Mouse (Mus musculus) heart, adult 18-20 months (tissue): ENCODE results near the gene Slc4a1. TPM values are rescaled to one million over a fixed set of nuclear protein-coding genes. Genes with fewer than 3 reads are reported as not detected.
A peak's percentile ranks its signal among the peaks of the same experiment; 100 is the strongest.

ENCODE experiments used
- DNase-seq, 2 experiments: peaks; one replicate each; pipeline ENCODE4 v3.0.0; 2021 to 2022; ENCODE audit warnings: mixed read lengths in 1 of 2
- total RNA-seq, 2 experiments: library from RNA; stranded (reverse); gene quantifications; 2 replicates each; pipeline ENCODE4 v1.2.3; 2021

Slc4a1 gene
- total RNA-seq, 2 experiments from 2014 or later: 1.4 to 2.3 TPM

GRCm38 (mm10) chr11:102350981-102351523 lies 15.0 kb downstream of the Slc4a1 start:
- DNase-seq: no peak

GRCm38 (mm10) chr11:102350416-102350815 lies 15.6 kb downstream of the Slc4a1 start:
- no peak for DNase-seq

- DNase-seq: no peak
Measured at GRCm38 (mm10) chr11:102349189-102349954, 16.6 kb downstream of the Slc4a1 start.

GRCm38 (mm10) chr11:102348771-102349170 lies 17.2 kb downstream of the Slc4a1 start:
- DNase-seq: no peak

GRCm38 (mm10) chr11:102348101-102348585 lies 17.9 kb downstream of the Slc4a1 start:
- DNase-seq: no peak

- DNase-seq: no peak
Measured at GRCm38 (mm10) chr11:102347683-102348082, 18.3 kb downstream of the Slc4a1 start.

GRCm38 (mm10) chr11:102346926-102347325 lies 19.1 kb downstream of the Slc4a1 start:
- no peak for DNase-seq

GRCm38 (mm10) chr11:102344458-102344857 lies 21.5 kb downstream of the Slc4a1 start:
- DNase-seq: no peak

- DNase-seq: no peak
Measured at GRCm38 (mm10) chr11:102342742-102343141, 23.3 kb downstream of the Slc4a1 start.

GRCm38 (mm10) chr11:102341101-102341500 lies 24.9 kb downstream of the Slc4a1 start:
- no peak for DNase-seq

GRCm38 (mm10) chr11:102339624-102340023 lies 26.4 kb downstream of the Slc4a1 start:
- no peak for DNase-seq

- DNase-seq: no peak
Measured at GRCm38 (mm10) chr11:102339195-102339594, 26.8 kb downstream of the Slc4a1 start.

GRCm38 (mm10) chr11:102338561-102338960 lies 27.4 kb downstream of the Slc4a1 start:
- DNase-seq: peak; percentile 91 to 93

- no peak for DNase-seq
Measured at GRCm38 (mm10) chr11:102337921-102338320, 28.1 kb downstream of the Slc4a1 start.

- peak in 1 of 2 experiments; percentile 55 for DNase-seq
Measured at GRCm38 (mm10) chr11:102336191-102336590, 29.8 kb downstream of the Slc4a1 start.

GRCm38 (mm10) chr11:102334973-102335700 lies 30.9 kb downstream of the Slc4a1 start:
- DNase-seq: peak; percentile 61 to 62

- no peak for DNase-seq
Measured at GRCm38 (mm10) chr11:102334010-102334409, 32.0 kb downstream of the Slc4a1 start.

- DNase-seq: no peak
Measured at GRCm38 (mm10) chr11:102333061-102333460, 32.9 kb downstream of the Slc4a1 start.

- no peak for DNase-seq
Measured at GRCm38 (mm10) chr11:102331806-102332205, 34.2 kb downstream of the Slc4a1 start.

- DNase-seq: no peak
Measured at GRCm38 (mm10) chr11:102330039-102330438, 36.0 kb downstream of the Slc4a1 start.

GRCm38 (mm10) chr11:102329518-102329917 lies 36.5 kb downstream of the Slc4a1 start:
- DNase-seq: no peak

GRCm38 (mm10) chr11:102327839-102328238 lies 38.2 kb downstream of the Slc4a1 start:
- DNase-seq: no peak

GRCm38 (mm10) chr11:102327250-102327649 lies 38.8 kb downstream of the Slc4a1 start:
- no peak for DNase-seq
